Mouse (Mus musculus): Measurements from ENCODE around the gene Prrt4.

DNA sequence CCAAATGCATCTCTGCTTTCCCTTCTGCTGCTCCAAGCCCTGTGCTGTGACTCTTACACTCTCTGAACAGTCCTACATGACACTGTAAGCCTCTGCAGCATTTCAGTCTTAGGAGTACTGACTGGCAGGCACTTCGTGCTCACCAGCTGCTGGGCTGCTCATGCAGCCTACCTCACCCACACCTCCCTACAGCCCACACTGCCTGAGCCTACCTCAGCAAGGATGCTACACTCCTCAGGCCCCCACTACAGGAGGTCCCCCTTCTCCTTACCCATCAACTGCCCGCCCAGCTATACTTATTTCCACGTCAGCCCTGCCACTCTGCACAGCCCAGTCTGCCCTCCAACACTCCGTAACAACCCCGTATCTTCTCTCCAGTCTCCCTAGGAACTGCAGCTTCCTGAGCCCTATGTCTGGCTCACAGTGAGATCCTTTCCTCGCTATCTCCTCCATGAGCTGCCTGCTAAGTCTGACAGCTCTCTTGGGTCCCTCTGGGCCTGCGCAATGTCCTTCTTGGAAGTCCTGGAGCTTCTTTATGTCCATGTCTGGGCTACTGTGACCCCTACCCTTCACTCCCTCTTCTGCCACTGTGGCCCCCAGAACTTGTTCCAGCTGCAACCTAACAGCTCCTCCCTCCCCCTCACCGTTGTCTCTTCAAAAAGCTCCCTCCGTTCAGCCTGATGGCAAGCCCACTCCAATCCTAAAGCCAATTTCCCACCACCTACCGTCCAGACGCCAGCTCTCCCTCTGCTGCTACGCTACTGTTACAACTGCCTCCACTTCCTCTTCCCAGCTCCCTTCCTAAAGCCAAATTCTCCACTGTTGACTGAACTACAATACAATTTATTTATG, 33.7 kb downstream of the Prrt4 start:
- TF ChIP-seq CTCF (IDR thresholded peaks at IDR 0.05; ENCODE audit: low read depth, low read length) (no peak), POLR2A (IDR thresholded peaks at IDR 0.05; ENCODE audit: insufficient read depth, low read length) (no peak)
